Mouse (Mus musculus) telencephalon, adult 2 months (tissue): Measurements from ENCODE around the gene Gm5662.
"Not testable (repeated sequence)": the region's sequence is repeated elsewhere in the genome, so short reads cannot be mapped to it uniquely, and the experiment has no call there.

Experiments used
- DNase-seq: peaks from one replicate; pipeline ENCODE4 v3.0.0-alpha.2; 2011; ENCODE audit warnings: low read depth, low spot score

The Gm5662 gene

GRCm38 (mm10) chr12:88274400-88274799 lies at the start of gene Gm5662:
TSS of gene Gm5662 (minus strand) at chr12:88274500.
- DNase-seq, result not testable (repeated sequence)

GRCm38 (mm10) chr12:88323926-88324325 lies 49.6 kb upstream of the Gm5662 start, which contains the start of gene Gm5039:
TSS of gene Gm5039 (minus strand) at chr12:88324026.
- DNase-seq, result not testable (repeated sequence)

- DNase-seq, result no peak
Observed at GRCm38 (mm10) chr12:88314556-88314955, 40.3 kb upstream of the Gm5662 start.

GRCm38 (mm10) chr12:88297171-88297570 lies 22.9 kb upstream of the Gm5662 start:
- DNase-seq, result not testable (repeated sequence)

GRCm38 (mm10) chr12:88293082-88293481 lies 18.8 kb upstream of the Gm5662 start:
- DNase-seq, result not testable (repeated sequence)

- not testable (repeated sequence) for DNase-seq
Observed at GRCm38 (mm10) chr12:88285224-88285623, 10.9 kb upstream of the Gm5662 start.

GRCm38 (mm10) chr12:88257241-88257640 lies 17.1 kb downstream of the Gm5662 start:
- DNase-seq, result no peak

- not testable (repeated sequence) for DNase-seq
Observed at GRCm38 (mm10) chr12:88255917-88256316, 18.4 kb downstream of the Gm5662 start.

- DNase-seq, result not testable (repeated sequence)
Observed at GRCm38 (mm10) chr12:88250000-88250399, 24.3 kb downstream of the Gm5662 start, which contains the start of gene Gm8332. TSS of gene Gm8332 (minus strand) at chr12:88250100.

- DNase-seq, result not testable (repeated sequence)
Observed at GRCm38 (mm10) chr12:88245786-88246185, 28.5 kb downstream of the Gm5662 start.

- DNase-seq, result not testable (repeated sequence)
Observed at GRCm38 (mm10) chr12:88242940-88243339, 31.4 kb downstream of the Gm5662 start.
